Mouse (Mus musculus) limb, embryonic 12.5 days (tissue): ENCODE results near the gene Timm22. TPM values are rescaled to one million over a fixed set of nuclear protein-coding genes. Genes with fewer than 3 reads are reported as not detected.
A peak's percentile ranks its signal among the peaks of the same experiment; 100 is the strongest.

Experiments used
- ATAC-seq: fragments of 200-750 bp; cut with Nextera tagmentation; 2 replicates; pipeline ENCODE4 v1.8.0; 2017; ENCODE audit warnings: low read depth, moderate TSS enrichment; ENCODE audit not compliant: insufficient number of reproducible peaks, insufficient read depth, low FRiP score, low TSS enrichment
- H3K27ac ChIP-seq: fragments of 300-500 bp; sonication (generic); 2 replicates; pipeline ENCODE4 v1.5.1; 2016; ENCODE audit warnings: mild to moderate bottlenecking, moderate library complexity
- H3K27me3 ChIP-seq: fragments of 300-500 bp; sonication (generic); 2 replicates; pipeline ENCODE4 v1.6.1; 2016; ENCODE audit warnings: mild to moderate bottlenecking, moderate library complexity
- H3K36me3 ChIP-seq: fragments of 300-500 bp; sonication (generic); 2 replicates; pipeline ENCODE4 v1.6.1; 2016; ENCODE audit warnings: mild to moderate bottlenecking, moderate library complexity
- H3K4me1 ChIP-seq: fragments of 300-500 bp; sonication (generic); replicated peaks from 2 replicates; pipeline ENCODE4 v1.6.1; 2016
- H3K4me2 ChIP-seq: fragments of 300-500 bp; sonication (generic); 2 replicates; pipeline ENCODE4 v1.6.1; 2016; ENCODE audit warnings: mild to moderate bottlenecking, moderate library complexity
- H3K4me3 ChIP-seq: fragments of 300-500 bp; sonication (generic); replicated peaks from 2 replicates; pipeline ENCODE4 v1.5.1; 2016; ENCODE audit warnings: mild to moderate bottlenecking
- H3K9ac ChIP-seq: fragments of 300-500 bp; sonication (generic); replicated peaks from 2 replicates; pipeline ENCODE4 v1.6.1; 2016; ENCODE audit warnings: mild to moderate bottlenecking, moderate library complexity
- H3K9me3 ChIP-seq: fragments of 300-500 bp; sonication (generic); 2 replicates; pipeline ENCODE4 v1.6.1; 2016; ENCODE audit warnings: mild to moderate bottlenecking, moderate library complexity
- WGBS: fragments of 180-500 bp; shearing (Covaris S2); methylation state at CpG from one replicate; pipeline ENCODE4 v1.1.7; 2016; 5-methylcytosine and 5-hydroxymethylcytosine counted together
- polyA plus RNA-seq: library from polyadenylated mRNA; unstranded; fragments of >200 nt; fragmentation: Nextera tagmentation; extraction: Ambion mirVana; gene quantifications from 2 replicates; pipeline ENCODE4 v1.2.1, GENCODE M21; 2016

Timm22 gene
- 127 and 149 TPM in 2 replicates for polyA plus RNA-seq

GRCm38 (mm10) chr11:76406702-76407583, at the start of gene Timm22:
Timm22 (plus strand) TSS chr11:76406952.
- H3K4me1 ChIP-seq = peaks cover 12% of the 10 kb centered on the region
- H3K27ac ChIP-seq = peak within 1 kb of the TSS; percentile 67
- no peaks in the 10 kb centered on the region for H3K9me3 ChIP-seq
- peak within 1 kb of the TSS; percentile 93 for H3K4me3 ChIP-seq
- WGBS = under 1% methylated on average over 46 of the region's 46 CpGs
- H3K4me2 ChIP-seq = peak within 1 kb of the TSS; percentile 86
- H3K9ac ChIP-seq = peak within 1 kb of the TSS; percentile 94
- H3K27me3 ChIP-seq = no peaks in the 10 kb centered on the region
- ATAC-seq = peak; percentile 93
- peaks cover 21% of the 10 kb centered on the region for H3K36me3 ChIP-seq

GRCm38 (mm10) chr11:76357464-76357863, 49.3 kb upstream of the Timm22 start:
- peaks cover 89% of the 10 kb centered on the region for H3K4me1 ChIP-seq
- ATAC-seq = no peak
- no peaks in the 10 kb centered on the region for H3K9me3 ChIP-seq
- 84% methylated on average over 12 of the region's 12 CpGs for WGBS
- H3K36me3 ChIP-seq = no peaks in the 10 kb centered on the region
- H3K27ac ChIP-seq = no peak overlapping the region; the same call in 1 of the 2 replicates
- H3K27me3 ChIP-seq = no peaks in the 10 kb centered on the region
- H3K4me2 ChIP-seq = no peak overlapping the region
- H3K9ac ChIP-seq = no peak overlapping the region
- no peak overlapping the region for H3K4me3 ChIP-seq

- no peaks in the 10 kb centered on the region for H3K27me3 ChIP-seq
- peak overlapping the region; percentile 15 for H3K4me2 ChIP-seq
- ATAC-seq = no peak
- no peaks in the 10 kb centered on the region for H3K36me3 ChIP-seq
- 27% methylated on average over 14 of the region's 14 CpGs for whole genome bisulfite sequencing
- peaks cover 89% of the 10 kb centered on the region for H3K4me1 ChIP-seq
- 0 out of 2 replicates have a peak overlapping the region, but pooled peaks have one; percentile 12 for H3K27ac ChIP-seq
- no peak overlapping the region for H3K9ac ChIP-seq
- H3K4me3 ChIP-seq = no peak overlapping the region
- no peaks in the 10 kb centered on the region for H3K9me3 ChIP-seq
Measured at GRCm38 (mm10) chr11:76358628-76359320, 48.0 kb upstream of the Timm22 start.

- no peak overlapping the region for H3K4me2 ChIP-seq
- no peaks in the 10 kb centered on the region for H3K9me3 ChIP-seq
- peaks cover 87% of the 10 kb centered on the region for H3K4me1 ChIP-seq
- ATAC-seq = no peak
- H3K27me3 ChIP-seq = no peaks in the 10 kb centered on the region
- no peaks in the 10 kb centered on the region for H3K36me3 ChIP-seq
- H3K9ac ChIP-seq = no peak overlapping the region
- H3K4me3 ChIP-seq = no peak overlapping the region
- H3K27ac ChIP-seq = 0 out of 2 replicates have a peak overlapping the region, but pooled peaks have one; percentile 41
- WGBS = 59% methylated on average over 6 of the region's 6 CpGs
Measured at GRCm38 (mm10) chr11:76360255-76360654, 46.5 kb upstream of the Timm22 start.

- Histone ChIP-seq H3K4me3 (no peak overlapping the region), H3K4me1 (peaks cover 78% of the 10 kb centered on the region), H3K27me3 (no peaks in the 10 kb centered on the region), H3K4me2 (no peak overlapping the region), H3K9ac (no peak overlapping the region), H3K27ac (0 out of 2 replicates have a peak overlapping the region, but pooled peaks have one; percentile 17), H3K36me3 (peaks cover 3% of the 10 kb centered on the region; the same call in 1 of the 2 replicates), H3K9me3 (no peaks in the 10 kb centered on the region)
- 37% methylated on average over 4 of the region's 4 CpGs for WGBS
- no peak for ATAC-seq
Measured at GRCm38 (mm10) chr11:76361422-76361821, 45.3 kb upstream of the Timm22 start.

GRCm38 (mm10) chr11:76363178-76363577, 43.6 kb upstream of the Timm22 start:
- Histone ChIP-seq H3K9me3 (no peaks in the 10 kb centered on the region), H3K9ac (no peak overlapping the region), H3K27me3 (no peaks in the 10 kb centered on the region), H3K27ac (peak overlapping the region; percentile 66; the same call in 1 of the 2 replicates), H3K36me3 (peaks cover 6% of the 10 kb centered on the region; the same call in 1 of the 2 replicates), H3K4me2 (no peak overlapping the region; the same call in 1 of the 2 replicates), H3K4me1 (peaks cover 63% of the 10 kb centered on the region), H3K4me3 (no peak overlapping the region)
- 7% methylated on average over 6 of the region's 6 CpGs for WGBS
- no peak for ATAC-seq

GRCm38 (mm10) chr11:76363636-76364035, 43.1 kb upstream of the Timm22 start:
- H3K4me3 ChIP-seq = no peak overlapping the region
- H3K9ac ChIP-seq = no peak overlapping the region
- H3K27me3 ChIP-seq = no peaks in the 10 kb centered on the region
- no peaks in the 10 kb centered on the region for H3K9me3 ChIP-seq
- 15% methylated on average over 9 of the region's 9 CpGs for WGBS
- no peak overlapping the region; the same call in 1 of the 2 replicates for H3K4me2 ChIP-seq
- H3K36me3 ChIP-seq = peaks cover 6% of the 10 kb centered on the region; the same call in 1 of the 2 replicates
- ATAC-seq = no peak
- H3K4me1 ChIP-seq = peaks cover 60% of the 10 kb centered on the region
- H3K27ac ChIP-seq = peak overlapping the region; percentile 66

- peaks cover 60% of the 10 kb centered on the region for H3K4me1 ChIP-seq
- no peaks in the 10 kb centered on the region for H3K27me3 ChIP-seq
- peaks cover 6% of the 10 kb centered on the region; the same call in 1 of the 2 replicates for H3K36me3 ChIP-seq
- no peaks in the 10 kb centered on the region for H3K9me3 ChIP-seq
- peak overlapping the region; percentile 66 for H3K27ac ChIP-seq
- H3K4me2 ChIP-seq = no peak overlapping the region
- no peak overlapping the region for H3K9ac ChIP-seq
- ATAC-seq = no peak
- no peak overlapping the region for H3K4me3 ChIP-seq
- WGBS = 72% methylated on average over 5 of the region's 5 CpGs
Measured at GRCm38 (mm10) chr11:76364038-76364437, 42.7 kb upstream of the Timm22 start.

GRCm38 (mm10) chr11:76366720-76367119, 40.0 kb upstream of the Timm22 start:
- 89% methylated on average over 15 of the region's 15 CpGs for WGBS
- Histone ChIP-seq H3K9me3 (no peaks in the 10 kb centered on the region), H3K27me3 (no peaks in the 10 kb centered on the region), H3K36me3 (peaks cover 6% of the 10 kb centered on the region; the same call in 1 of the 2 replicates), H3K4me1 (peaks cover 58% of the 10 kb centered on the region), H3K4me3 (no peak overlapping the region), H3K27ac (no peak overlapping the region), H3K4me2 (no peak overlapping the region), H3K9ac (no peak overlapping the region)
- ATAC-seq = no peak

GRCm38 (mm10) chr11:76370491-76370890, 36.3 kb upstream of the Timm22 start:
- H3K4me2 ChIP-seq = no peak overlapping the region
- no peak overlapping the region for H3K4me3 ChIP-seq
- H3K36me3 ChIP-seq = peaks cover 6% of the 10 kb centered on the region; the same call in 1 of the 2 replicates
- ATAC-seq = no peak
- no peaks in the 10 kb centered on the region for H3K27me3 ChIP-seq
- H3K27ac ChIP-seq = 0 out of 2 replicates have a peak overlapping the region, but pooled peaks have one; percentile 37
- H3K9ac ChIP-seq = no peak overlapping the region
- H3K4me1 ChIP-seq = peaks cover 67% of the 10 kb centered on the region
- no peaks in the 10 kb centered on the region for H3K9me3 ChIP-seq

GRCm38 (mm10) chr11:76372120-76372519, 34.6 kb upstream of the Timm22 start:
- Histone ChIP-seq H3K4me2 (no peak overlapping the region), H3K9me3 (no peaks in the 10 kb centered on the region), H3K36me3 (no peaks in the 10 kb centered on the region), H3K27me3 (no peaks in the 10 kb centered on the region), H3K27ac (peak overlapping the region; percentile 70), H3K4me1 (peaks cover 73% of the 10 kb centered on the region), H3K9ac (no peak overlapping the region), H3K4me3 (no peak overlapping the region)
- ATAC-seq = no peak
- WGBS = 54% methylated on average over 2 of the region's 2 CpGs
